Mouse (Mus musculus) urinary bladder, adult 18-20 months (tissue): ENCODE results near the gene Lrmda.

Experiments
- DNase-seq, 2 experiments: peaks; one replicate each; pipeline ENCODE4 v3.0.0; 2022; ENCODE audit warnings: low spot score in 2 of 2, mixed read lengths in 2 of 2

Lrmda gene

DNA sequence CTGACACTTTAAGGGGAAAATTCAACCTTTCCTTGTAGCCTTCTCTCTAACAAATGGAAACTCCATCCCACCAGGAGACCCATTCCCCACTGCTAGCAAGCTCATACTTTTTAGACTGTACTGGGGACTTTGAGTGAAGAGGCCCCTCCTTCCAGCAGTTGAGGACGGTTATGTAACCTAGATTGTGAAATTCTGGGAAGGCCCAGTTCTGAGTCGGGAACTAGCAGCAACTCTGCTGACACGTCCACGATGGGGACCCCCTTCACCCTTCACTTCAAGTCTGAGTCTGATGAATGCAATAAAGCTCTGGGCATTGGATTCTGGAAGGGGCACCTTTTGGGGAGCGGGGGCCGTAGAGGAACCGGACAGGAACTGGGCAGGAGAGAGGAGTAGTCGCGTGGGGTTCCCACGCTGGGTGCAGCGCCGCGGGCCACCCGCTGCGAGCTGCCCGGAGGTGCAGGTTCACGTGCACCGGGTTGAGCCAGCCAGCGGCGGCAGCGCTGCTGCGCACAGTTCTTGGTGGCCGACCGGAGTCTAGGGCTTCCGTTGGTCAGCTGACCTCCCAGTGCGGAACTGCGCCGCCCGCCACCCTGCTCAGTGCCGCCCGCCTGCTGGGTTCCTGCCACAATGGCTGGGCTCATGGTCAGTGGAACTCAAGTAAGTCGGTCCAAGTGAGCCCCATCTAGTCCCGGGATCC lies at the start of gene Lrmda:
Gene Lrmda, plus strand, starts transcription at position 461 of the 697 bp plus-strand sequence.
- DNase-seq: peak; percentile 73 to 78

DNA sequence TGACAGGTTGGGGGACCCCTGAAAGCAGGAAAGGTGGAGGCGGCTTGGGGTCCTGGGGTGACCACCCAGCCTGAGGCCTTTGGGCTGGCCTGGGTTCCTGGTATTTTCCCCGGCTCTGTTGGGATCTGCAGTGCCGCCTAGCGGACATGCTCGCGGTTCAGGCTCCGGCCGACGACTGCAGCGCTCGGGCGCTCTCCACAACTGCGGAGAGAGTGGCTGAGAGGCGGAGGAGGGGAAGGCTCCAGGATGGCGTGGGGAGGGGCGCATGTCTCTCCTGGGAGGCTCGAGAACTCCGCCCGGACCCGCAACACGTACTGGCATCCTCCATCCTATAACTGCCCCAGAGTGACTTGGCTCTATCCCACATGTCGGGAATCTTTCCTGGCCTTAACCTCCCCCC lies 38.0 kb upstream of the Lrmda start:
- DNase-seq: peak; percentile 67 to 70

DNA sequence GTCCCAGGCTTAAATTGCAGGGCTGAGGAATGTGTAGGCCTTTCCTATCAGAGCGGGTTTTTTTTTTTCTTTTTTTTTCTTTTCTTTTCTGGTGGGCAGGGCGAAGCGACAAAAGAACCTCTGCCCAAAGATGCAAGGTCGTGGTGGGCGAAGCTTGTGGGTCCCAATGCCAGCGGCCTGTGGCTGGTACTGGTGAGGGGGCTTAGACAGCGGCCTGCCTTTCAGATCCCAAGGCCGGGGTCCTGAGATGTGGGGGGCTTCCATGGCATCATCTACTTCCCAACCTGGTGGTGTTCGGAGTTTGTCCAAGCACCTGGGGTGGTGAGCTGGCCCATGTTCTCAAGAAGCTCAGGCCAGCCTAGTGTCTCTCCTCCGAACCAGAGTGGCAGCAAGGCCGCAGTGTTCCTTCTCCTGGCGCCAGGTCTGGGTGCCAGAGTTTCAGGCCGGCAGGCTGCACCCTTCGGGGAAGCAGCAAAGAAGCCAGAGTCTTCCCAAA lies 37.4 kb upstream of the Lrmda start:
- DNase-seq: no peak

GRCm38 (mm10) chr14:21982592-21983310 lies 36.8 kb upstream of the Lrmda start:
- DNase-seq: peak in 1 of 2 experiments; percentile 20

- no peak for DNase-seq
These were observed 36.1 kb upstream of the Lrmda start for GRCm38 (mm10) chr14:21983311-21983949.

GRCm38 (mm10) chr14:21983950-21984730 lies 35.4 kb upstream of the Lrmda start:
- no peak for DNase-seq

- DNase-seq: peak in 1 of 2 experiments; percentile 26
These were observed 34.6 kb upstream of the Lrmda start for GRCm38 (mm10) chr14:21984757-21985425.

- peak in 1 of 2 experiments; percentile 16 for DNase-seq
These were observed 34.0 kb upstream of the Lrmda start for GRCm38 (mm10) chr14:21985426-21985931.

- DNase-seq: peak; percentile 86
These were observed 33.4 kb upstream of the Lrmda start for GRCm38 (mm10) chr14:21985981-21986732.

GRCm38 (mm10) chr14:21986733-21987659 lies 32.5 kb upstream of the Lrmda start:
- DNase-seq: peak in 1 of 2 experiments; percentile 50

DNA sequence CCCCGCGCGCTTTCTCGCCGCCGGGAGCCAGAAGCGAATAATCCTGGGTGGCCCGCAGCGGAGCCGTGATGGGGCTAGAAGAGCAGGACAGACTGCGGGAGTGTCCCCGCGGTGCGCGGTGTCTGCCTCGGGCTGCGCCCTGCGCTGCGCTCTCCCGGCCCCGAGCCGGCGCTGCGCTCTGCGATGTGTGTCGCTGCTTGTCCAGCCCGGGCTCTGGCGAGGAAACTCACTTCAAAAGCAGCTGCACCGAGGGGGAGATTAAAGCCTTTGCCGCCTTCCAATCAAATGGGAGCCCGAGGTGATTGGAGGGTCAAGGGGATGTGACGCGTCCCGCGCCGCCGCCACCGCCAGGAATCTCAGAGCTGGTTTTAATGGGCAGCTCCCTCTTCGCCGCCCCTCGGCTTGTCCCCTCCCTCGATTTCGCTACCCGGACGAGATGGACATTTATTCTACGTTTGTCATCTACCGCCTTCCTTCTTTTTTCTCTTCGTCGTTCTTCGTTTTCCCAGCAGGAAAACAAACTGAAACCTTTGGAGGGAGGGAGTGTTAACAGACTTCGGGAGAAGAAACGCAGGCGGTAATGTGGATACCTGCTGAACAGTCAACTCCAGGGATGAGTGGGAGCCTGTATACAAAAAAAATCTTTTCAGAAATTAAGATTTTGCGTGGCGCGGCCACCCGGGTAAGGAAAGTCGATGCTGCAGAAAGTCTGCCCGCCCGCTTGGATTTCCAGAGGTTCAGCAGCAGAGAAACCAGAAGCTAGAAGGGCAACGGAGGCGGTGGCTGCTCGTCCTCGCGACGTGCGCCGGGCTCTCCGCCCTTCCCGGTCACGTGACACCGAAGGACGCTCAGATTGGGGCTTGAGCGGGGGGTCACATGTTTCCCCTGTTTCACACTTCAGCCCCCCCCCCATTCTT lies 31.6 kb upstream of the Lrmda start:
- peak; percentile 87 to 98 for DNase-seq

- DNase-seq: peak; percentile 38 to 63
These were observed 30.8 kb upstream of the Lrmda start for GRCm38 (mm10) chr14:21988577-21989290.

- peak; percentile 59 to 82 for DNase-seq
These were observed 30.1 kb upstream of the Lrmda start, which contains the start of gene Zfp503 for GRCm38 (mm10) chr14:21989291-21989913. Zfp503 (minus strand) TSS chr14:21989601.

DNA sequence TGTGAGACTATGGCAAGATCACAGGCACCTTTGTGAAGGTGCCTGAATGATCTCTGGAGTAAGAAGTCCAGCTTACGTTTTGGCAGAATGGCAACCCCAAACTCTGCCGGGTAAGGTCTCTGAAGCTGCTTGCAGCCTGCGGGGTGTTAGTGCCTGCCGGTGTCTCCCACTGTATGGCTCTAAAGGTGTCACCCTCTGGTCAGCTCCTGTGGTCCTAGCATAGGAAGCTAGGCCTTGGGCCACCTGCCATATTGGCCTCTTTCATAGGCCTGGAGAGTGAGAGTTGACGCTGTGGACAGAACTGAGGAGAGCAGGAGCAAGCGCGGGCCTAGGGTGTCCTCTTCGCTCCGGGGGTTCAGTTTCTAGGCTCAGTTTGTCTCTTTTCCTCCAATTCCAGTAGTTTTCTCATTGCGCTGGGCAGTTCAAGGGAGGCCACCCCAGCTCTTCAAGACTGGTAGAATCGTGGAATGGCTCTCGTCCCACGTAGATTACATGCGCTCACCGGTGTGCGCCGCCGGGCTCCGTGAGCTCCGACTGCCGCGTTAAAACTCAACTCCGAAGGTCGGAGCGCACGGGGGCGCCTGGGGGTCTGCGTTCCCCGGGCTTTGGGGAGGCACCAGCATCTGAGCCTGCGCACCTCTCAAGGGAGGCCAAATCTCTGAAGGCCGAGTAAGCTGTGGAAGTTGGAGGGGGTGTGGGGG lies 29.0 kb upstream of the Lrmda start:
- DNase-seq: peak in 1 of 2 experiments; percentile 25

- peak; percentile 37 to 59 for DNase-seq
These were observed 28.2 kb upstream of the Lrmda start for GRCm38 (mm10) chr14:21991251-21991780.

- DNase-seq: no peak
These were observed 27.7 kb upstream of the Lrmda start for GRCm38 (mm10) chr14:21991856-21992255.
